Mouse (Mus musculus) kidney, adult 11 months (tissue): ENCODE measurements around the gene Dusp22.
A peak's percentile ranks its signal among the peaks of the same experiment; 100 is the strongest.

ENCODE experiments used
- DNase-seq: peaks from one replicate; pipeline ENCODE4 v3.0.0; 2022

Dusp22 gene

GRCm38 (mm10) chr13:30716611-30717010, 56.8 kb downstream of the Dusp22 start:
- no peak for DNase-seq

- DNase-seq: no peak
Observed at GRCm38 (mm10) chr13:30722601-30723000, 62.8 kb downstream of the Dusp22 start.

GRCm38 (mm10) chr13:30723258-30723657, 63.5 kb downstream of the Dusp22 start:
- DNase-seq: no peak

GRCm38 (mm10) chr13:30723858-30724257, 64.1 kb downstream of the Dusp22 start:
- DNase-seq: no peak

- DNase-seq: no peak
Observed at GRCm38 (mm10) chr13:30724691-30725271, 65.0 kb downstream of the Dusp22 start.

GRCm38 (mm10) chr13:30726879-30727278, 67.1 kb downstream of the Dusp22 start:
- DNase-seq: no peak

GRCm38 (mm10) chr13:30728155-30728554, 68.4 kb downstream of the Dusp22 start:
- no peak for DNase-seq

GRCm38 (mm10) chr13:30729245-30729644, 69.4 kb downstream of the Dusp22 start:
- DNase-seq: peak; percentile 24

- DNase-seq: no peak
Observed at GRCm38 (mm10) chr13:30730104-30730793, 70.5 kb downstream of the Dusp22 start.

- DNase-seq: no peak
Observed at GRCm38 (mm10) chr13:30732709-30733445, 73.1 kb downstream of the Dusp22 start.

- DNase-seq: no peak
Observed at GRCm38 (mm10) chr13:30736721-30737120, 76.9 kb downstream of the Dusp22 start.

GRCm38 (mm10) chr13:30737257-30737656, 77.5 kb downstream of the Dusp22 start:
- no peak for DNase-seq

GRCm38 (mm10) chr13:30738310-30738840, 78.6 kb downstream of the Dusp22 start:
- DNase-seq: no peak

- no peak for DNase-seq
Observed at GRCm38 (mm10) chr13:30741172-30741571, 81.4 kb downstream of the Dusp22 start.

- DNase-seq: no peak
Observed at GRCm38 (mm10) chr13:30742411-30742970, 82.7 kb downstream of the Dusp22 start.

GRCm38 (mm10) chr13:30745121-30745520, 85.3 kb downstream of the Dusp22 start:
- DNase-seq: no peak

GRCm38 (mm10) chr13:30747068-30747467, 87.3 kb downstream of the Dusp22 start:
- no peak for DNase-seq

GRCm38 (mm10) chr13:30747504-30747903, 87.7 kb downstream of the Dusp22 start:
- DNase-seq: no peak

- no peak for DNase-seq
Observed at GRCm38 (mm10) chr13:30748321-30748720, 88.5 kb downstream of the Dusp22 start.

GRCm38 (mm10) chr13:30749021-30749556, 89.3 kb downstream of the Dusp22 start, which contains the start of gene Irf4:
Gene Irf4, plus strand, starts transcription at chr13:30749226.
- peak; percentile 50 for DNase-seq

- DNase-seq: peak; percentile 14
Observed at GRCm38 (mm10) chr13:30749557-30750141, 89.8 kb downstream of the Dusp22 start.

- DNase-seq: no peak
Observed at GRCm38 (mm10) chr13:30750461-30751303, 90.9 kb downstream of the Dusp22 start.
